Mouse (Mus musculus) cerebellum, adult 2 months (tissue): ENCODE data around the gene Tat.

Experiments
- CTCF ChIP-seq: fragments of 200-500 bp; IDR thresholded peaks from 2 replicates; pipeline ENCODE4 v1.5.1; 2011; ENCODE audit warnings: low read depth, mild to moderate bottlenecking, control low read depth, low read length, moderate library complexity, borderline replicate concordance; ENCODE audit not compliant: insufficient read depth
- POLR2A ChIP-seq: fragments of 200-500 bp; IDR thresholded peaks from 2 replicates; pipeline ENCODE4 v1.6.1; 2011; ENCODE audit warnings: low read length, control low read depth, borderline replicate concordance; ENCODE audit not compliant: insufficient read depth

GRCm38 (mm10) chr8:109987776-109988175, 2.5 kb upstream of the Tat start:
- TF ChIP-seq CTCF (no peak), POLR2A (no peak)
